Mouse (Mus musculus): ENCODE measurements around the gene Zfp827.

DNA sequence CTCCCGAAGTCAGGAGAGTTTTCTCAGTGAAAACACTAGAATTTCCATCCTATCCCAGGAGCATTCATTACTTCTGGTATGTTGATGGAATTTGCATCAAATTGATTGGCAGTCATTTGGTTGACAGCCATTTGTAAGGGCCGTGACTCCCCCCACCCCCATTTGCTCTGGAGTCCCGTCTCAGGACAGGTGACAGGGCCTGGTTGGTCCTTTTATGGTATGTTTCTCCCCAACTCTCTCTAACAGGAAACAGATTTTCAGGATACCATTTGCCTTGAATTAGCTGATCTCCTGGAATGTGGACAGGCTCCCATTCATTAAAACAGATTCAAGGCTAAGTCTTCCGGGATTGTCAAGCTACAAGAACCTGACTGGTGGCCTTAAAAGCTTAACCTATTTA is 129.1 kb downstream of the Zfp827 start:
- TF ChIP-seq CTCF (IDR thresholded peaks at IDR 0.05; ENCODE audit: low read depth, low read length), result no peak
- TF ChIP-seq GATA1 (IDR thresholded peaks at IDR 0.05; ENCODE audit: borderline replicate concordance, low read length), result no peak
- no peak for TF ChIP-seq TAL1 (conservative IDR thresholded peaks at IDR 0.05; ENCODE audit: low read depth, low read length)
- TF ChIP-seq POLR2AphosphoS5 (IDR thresholded peaks at IDR 0.05; ENCODE audit: insufficient replicate concordance, low read depth, low read length), result no peak
- no peak for TF ChIP-seq GATA2 (IDR thresholded peaks at IDR 0.05; ENCODE audit: borderline replicate concordance, low read depth, low read length)

Measured in G1E (cell line).